Mouse (Mus musculus) pancreas, adult 10 weeks (tissue): Measurements from ENCODE around the gene Olfr1323. TPM values are rescaled to one million over a fixed set of nuclear protein-coding genes. Genes with fewer than 3 reads are reported as not detected.

Experiments used
- polyA plus RNA-seq: library from polyadenylated mRNA; stranded (reverse); fragments of 350-450 nt; fragmentation: Illumina TruSeq; extraction: RNeasy Lipid Tissue Mini Kit (QIAGEN cat#74804); gene quantifications from one replicate; pipeline ENCODE4 v1.2.3, GENCODE M21; 2015; ENCODE audit warnings: low read depth, low replicate concordance; ENCODE audit not compliant: insufficient read depth

Olfr1323 gene
- not detected for polyA plus RNA-seq

DNA sequence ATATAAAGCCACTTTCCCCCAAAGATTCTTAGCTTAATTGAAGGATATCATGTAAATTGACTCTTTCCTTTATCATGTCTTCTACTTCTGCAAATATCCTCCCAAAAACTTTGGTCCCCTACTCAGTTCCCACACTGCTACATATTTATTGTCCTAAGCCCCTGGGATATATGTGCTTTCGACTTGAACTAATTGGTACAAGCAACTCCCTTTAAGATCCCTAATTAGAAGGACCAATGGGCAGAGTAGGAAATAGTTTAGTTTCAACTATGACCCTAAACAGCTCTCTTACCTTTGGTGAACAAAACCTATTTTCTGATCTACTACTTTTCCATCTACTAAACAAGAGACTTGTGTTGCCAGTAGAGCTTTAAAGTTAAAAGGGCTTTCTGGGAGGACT, at the start of gene Olfr1323:
TSS of gene Olfr1323 (minus strand) at position 101 of the 400 bp plus-strand sequence.

Other genes starting within 250 kb of the Olfr1323 start
- gene Igsf1, start 221.6 kb downstream of the Olfr1323 start, polyA plus RNA-seq, result 0.90 TPM
- not detected for gene Olfr1322, start 127.9 kb downstream of the Olfr1323 start, polyA plus RNA-seq